Mouse (Mus musculus) MEL-GATA-1-ER (cell line): ENCODE results near the gene Dclk2.

Source experiments
- DNase-seq: peaks from one replicate; pipeline ENCODE4 v3.0.0-alpha.2; 2012; ENCODE audit warnings: low read depth; ENCODE audit errors: extremely low read depth

The Dclk2 gene

DNA sequence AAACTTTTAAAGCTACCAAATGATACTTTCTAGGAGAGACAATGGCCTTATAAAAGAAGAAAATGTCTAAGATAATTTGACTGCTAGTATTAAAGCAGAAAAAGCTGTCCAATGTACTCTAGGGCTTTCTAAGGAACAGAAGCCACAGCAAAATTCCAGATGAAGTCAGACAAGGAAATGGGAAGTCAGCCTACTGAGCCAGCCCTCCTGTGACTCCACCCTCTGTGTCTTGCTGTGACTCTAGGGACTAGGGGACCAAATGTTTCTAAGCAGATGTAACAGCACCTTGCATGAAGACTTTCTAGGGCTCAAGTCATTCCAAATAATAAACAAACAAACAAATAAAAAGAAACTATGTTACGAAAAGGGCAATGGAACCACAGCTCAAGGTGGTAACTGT lies 75.1 kb downstream of the Dclk2 start:
- DNase-seq: no peak

DNA sequence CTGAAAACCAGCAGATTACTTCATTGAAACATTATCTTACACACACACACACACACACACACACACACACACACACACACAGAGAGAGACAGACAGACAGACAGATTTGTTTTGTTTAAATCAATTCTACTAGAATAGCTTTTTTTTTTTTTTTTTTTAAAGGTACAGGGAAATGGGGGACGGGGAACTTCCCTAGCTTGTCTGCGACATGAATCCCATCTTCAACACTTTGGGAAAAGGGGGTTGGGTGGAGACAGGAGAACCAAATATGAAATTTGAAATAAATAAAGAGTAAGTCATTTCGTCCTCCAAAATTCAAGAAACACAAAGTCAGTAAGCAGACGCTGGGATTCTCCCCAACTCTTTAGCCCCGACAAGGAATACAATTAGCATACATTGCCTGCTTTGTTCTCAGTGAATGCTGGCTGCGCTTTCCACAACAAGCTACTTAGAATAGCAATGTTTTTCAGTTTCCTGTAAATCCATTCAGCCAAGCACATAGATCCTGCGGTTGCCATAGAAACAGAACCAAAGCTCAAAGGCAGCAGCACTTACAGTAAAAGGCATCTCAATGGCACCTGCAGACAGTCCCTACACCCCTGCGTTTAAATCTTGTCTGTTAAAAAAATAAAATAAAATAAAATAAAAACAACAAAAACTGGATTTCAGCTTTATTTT lies 75.7 kb downstream of the Dclk2 start:
- DNase-seq: no peak

DNA sequence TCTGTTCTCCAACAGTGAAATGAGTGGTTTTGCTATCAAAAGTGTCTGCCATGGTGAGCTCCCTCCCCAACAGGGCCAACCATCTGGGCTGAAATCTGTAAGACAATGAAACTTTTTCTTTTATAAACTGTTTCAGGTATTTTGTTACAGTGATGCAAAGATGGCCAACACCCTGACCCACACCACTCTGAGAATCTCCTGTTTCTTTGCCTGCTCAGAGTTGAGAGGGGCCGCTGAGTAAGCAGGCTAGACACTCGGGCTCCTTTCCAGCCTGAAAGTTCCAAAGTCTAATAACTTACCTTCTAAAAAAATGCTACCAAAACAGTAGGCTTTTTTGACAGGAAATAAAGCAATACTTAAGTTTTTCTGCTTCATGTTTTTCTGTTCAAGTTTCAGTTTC lies 78.2 kb downstream of the Dclk2 start:
- DNase-seq: no peak

DNA sequence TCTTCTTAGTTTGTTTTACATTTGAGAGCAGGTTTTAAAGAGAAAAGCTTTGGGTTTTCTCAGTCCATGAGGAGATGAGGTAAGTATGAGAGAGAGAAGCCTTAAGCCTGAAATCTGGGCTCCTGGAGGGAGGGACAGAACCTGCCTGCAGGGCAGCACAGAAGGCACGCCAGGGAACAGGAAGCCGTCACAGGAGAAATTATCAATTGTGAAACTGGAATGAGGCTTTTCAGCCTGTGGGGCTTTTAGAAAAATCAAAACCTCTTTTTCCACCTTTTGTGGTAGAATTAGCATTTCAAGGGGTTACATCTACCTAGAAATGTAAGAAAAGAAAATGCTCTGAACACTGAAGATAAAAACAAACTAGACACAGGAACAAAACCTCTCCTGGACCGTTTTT lies 81.0 kb downstream of the Dclk2 start:
- no peak for DNase-seq

DNA sequence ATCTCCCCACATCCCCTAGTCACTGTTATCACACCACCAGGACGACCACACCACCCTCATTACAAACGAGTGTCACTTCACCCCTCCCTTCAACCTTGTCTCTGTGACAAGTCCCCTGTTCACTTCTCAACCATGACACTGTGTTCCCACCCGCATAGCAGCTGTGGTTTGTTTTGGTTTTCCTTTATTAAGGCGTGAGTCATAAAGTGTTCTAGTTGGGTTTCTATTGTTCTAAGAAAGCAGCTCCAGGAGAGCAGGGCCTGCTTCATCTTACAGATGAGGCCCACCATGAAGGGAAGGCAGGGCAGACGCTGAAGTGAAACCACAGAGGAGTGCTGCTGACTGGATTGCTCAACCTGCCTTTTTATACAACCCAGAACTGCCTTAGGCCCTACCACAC lies 83.3 kb downstream of the Dclk2 start:
- no peak for DNase-seq

DNA sequence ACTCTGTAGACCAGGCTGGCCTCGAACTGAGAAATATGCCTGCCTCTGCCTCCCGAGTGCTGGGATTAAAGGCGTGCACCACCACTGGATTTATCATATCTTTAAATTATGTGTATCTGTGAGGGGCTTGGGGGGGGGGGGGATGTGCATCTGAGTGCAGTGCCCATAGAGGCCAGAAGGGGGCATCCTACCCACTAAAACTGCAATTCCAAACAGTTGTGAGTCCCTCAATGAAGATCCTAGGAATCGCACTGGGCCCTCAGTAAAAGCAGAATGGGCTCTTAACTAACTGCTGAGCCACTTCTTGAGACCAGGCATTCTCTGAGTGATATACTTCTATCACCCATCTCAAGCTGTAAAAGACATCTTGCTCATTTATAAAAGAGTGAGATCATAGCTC lies 85.5 kb downstream of the Dclk2 start:
- DNase-seq: no peak

DNA sequence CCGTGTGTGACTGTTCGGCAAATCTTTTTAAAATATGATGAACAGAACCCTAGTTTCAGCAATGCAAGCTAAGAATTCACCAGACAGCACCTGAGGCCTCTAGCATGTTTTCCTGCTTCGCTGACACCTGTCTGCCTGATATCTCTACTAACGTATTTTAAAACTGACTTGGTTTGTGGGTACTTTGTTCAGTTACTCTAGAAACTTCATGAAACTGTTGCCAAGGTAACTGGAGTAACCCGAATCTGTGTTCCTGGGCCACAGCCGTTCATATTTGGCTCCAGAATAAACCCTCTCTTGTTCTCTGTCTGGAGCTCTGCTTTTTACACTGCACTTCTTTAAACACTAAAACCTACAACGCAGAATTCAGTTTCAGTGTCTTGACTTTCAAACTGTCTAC lies 86.3 kb downstream of the Dclk2 start:
- no peak for DNase-seq

DNA sequence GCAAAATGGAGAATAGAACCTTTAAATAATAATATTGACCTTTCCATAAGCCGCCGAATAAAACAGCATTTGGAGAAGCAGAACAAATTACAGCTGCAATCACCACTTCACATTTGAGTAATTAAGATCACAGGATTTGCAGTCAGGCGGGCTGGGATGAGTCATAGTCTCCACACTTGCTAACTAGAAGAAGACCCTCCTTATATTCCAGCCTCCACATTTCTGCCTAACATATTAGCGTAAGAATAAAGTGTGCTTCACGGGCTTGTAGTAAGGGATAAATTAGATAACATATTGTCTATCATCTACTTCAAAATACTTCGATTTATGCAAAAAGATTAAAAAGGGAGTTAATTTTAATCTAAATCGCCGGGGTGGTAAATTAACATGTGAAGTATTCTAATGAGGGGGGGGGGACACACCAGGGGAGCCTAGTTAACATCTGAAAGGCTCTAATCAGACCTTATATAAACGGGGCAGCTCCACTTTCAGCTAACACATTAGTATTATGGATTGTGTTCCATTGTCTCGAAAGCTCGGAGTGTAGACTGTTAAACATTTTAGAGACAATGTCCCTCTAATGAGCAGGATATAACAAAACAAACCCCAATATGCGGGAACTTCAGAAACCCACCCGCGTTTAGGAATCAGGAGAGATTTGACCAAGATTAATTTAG lies 87.9 kb downstream of the Dclk2 start:
- no peak for DNase-seq

DNA sequence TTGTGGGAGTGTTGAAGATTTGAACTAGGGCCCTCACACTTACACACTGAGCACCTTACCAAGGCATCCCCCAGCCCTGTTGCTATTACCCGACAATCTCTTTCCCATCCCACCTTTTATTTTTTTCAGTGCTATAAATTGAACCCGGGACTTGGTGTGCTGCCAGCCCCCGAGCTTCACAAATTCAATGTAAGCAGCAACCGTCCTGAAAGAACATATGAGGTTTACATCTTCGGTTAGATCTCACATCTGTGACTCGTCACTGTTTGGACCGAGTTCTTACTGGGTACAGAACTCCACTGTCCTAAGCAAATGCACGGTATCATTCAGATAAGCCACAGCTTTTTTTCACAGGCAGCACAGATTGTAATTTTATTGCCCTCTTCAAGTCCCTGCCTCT lies 88.5 kb downstream of the Dclk2 start:
- no peak for DNase-seq

DNA sequence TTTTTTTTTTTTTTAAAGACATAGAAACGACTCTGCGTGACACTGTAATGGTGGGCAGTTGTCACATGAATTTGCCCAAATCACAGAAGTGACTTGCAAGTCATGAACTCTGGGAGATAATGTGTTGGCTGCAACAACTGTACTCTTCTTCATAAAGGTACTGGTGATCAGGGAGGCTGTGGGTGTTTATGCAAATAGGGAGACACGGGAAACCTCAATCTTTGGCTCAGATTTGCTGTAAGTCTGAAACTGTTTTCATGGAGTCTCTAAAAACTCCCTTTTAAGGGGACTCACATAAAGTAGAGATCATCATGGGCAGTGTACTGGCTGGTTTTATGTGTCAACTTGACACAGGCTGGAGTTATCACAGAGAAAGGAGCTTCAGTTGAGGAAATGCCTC lies 93.1 kb downstream of the Dclk2 start:
- no peak for DNase-seq

DNA sequence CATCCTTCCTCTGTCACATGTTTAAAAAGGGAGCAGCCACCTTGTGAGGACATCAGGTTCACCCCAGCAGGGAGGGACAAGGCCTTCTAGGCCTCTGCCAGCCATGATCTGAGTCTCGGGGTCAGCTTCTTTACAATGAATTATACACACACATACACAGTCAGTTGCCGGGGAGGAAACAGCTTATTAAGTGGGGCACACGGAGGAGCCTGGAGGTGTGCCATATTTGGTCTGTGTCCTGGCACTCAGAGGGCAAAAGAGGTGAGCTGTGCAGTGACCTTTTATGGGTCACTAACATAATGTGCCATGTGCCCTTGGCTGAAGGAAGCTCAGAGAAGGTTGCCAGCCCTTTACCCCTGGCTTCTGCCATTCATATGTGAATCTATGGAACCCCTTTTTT lies 99.3 kb downstream of the Dclk2 start:
- no peak for DNase-seq

DNA sequence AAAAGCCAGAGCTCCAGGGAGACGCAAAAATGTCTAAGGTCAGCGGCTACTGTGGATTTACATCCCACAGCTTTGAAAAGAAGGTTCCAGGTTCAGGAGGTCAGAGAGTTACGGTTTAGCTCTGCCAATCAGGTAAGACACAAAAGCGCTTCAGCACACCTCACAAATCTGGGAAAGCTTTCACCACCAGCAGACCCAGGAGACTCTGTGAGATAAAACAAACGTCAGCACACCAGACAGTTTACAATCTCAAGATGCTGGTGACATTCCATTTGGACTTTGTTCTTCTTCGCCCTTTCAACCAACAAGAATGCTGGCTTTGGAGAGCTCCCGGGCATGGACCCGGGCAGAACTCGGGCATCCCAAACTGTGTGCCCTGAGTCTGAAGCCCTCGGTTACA lies 100.3 kb downstream of the Dclk2 start:
- no peak for DNase-seq

DNA sequence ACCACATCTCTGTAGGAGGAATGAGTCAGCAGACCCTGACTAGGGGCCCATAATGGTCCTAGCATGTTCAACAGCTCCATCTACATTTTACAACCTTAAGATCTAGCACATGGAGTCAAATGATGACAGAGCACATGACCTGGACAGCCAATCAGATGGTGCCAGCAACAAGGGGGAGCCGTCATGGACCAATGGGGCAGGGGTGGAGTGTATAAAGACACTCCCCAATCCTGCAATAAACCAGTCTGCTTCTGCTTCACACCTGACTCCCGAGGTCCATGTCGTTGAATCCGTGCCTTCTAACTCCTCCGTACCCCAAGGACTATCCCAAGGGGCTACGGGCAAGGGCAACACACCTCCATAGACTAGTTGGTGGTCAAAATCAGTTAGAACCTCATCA lies 101.3 kb downstream of the Dclk2 start:
- no peak for DNase-seq

DNA sequence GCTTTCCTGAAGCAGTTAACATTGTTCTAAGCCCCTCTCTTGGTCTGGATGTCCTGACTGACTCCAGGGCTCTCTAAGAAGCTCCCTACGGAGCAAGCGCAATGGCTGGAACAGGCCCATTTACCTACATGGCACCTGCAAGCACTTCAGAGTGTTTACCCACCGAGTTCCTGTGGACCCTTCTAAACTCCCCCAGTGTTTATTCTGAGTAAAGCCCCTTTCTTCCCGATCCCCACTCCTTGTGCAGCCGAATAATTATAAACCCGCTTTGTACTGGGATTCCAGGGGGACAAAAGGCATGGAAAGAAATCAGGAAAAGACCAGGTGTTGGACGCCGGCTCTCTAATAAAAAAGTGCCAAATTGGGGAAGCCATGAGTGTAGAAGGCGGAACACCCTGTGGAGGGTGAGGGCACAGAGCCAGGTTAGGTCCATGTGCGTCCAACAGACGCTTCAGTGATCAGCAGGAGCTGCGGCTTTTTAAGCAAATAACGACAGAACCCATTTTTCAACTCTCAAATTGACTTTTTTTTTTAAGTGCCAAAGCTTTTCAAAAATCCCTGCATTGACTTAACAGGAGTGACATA lies 102.6 kb downstream of the Dclk2 start:
- no peak for DNase-seq

DNA sequence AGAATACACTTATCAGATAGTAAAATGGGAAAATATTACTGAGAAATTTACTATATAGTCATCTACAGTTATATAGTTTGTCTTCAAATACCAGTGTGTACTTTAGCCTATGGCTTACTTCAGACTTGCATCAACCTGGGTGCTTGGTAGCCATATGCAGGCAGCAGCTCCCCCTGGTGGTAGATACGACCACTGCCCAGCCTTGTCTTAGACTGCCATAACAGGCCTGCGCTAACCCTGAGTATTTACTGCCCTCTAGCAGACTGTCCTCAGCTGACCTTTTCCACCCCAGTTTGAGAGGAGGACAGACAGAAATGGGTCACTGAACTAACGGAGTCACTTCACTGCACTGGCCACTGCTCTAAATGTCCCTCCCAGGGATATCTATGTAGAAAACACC lies 108.0 kb downstream of the Dclk2 start:
- peak; percentile 84 for DNase-seq

DNA sequence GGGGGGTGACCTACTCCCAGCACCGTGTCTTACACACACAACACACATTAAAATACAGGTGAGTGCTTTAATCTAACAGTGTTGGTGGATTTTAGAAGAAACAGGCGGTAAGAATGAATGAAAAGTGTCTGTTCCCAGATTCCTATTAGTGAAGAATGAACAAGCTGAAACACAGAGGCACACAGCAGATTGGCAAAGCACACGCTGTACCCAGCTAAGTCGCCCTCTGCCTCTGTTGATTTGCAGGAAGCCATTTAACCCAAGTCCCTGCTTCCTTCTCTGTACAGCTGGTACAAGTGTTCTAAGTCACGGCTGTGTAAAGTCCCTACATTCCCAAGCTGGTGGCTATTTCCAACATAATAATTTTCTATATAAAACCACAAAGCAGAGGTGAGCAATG lies 109.7 kb downstream of the Dclk2 start:
- DNase-seq: no peak

DNA sequence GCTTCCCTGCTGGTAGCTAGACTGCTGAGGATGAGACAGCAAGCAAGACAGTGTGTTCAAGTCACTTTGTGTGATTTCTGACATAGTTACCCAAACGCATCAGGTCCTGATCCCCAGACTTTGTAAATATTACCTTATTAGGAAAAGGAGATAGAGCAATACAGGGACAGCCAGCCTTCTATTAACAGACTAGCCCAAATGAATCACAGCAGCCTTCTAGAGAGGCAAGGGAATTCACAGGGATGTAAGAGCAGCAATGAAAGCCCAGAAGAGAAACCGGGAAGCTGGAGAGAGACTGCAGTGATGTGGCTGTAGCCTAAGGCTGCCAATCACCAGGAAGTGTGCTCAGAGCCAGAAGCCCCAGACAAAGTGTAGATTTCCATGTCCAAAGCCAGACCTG lies 111.0 kb downstream of the Dclk2 start:
- DNase-seq: no peak

DNA sequence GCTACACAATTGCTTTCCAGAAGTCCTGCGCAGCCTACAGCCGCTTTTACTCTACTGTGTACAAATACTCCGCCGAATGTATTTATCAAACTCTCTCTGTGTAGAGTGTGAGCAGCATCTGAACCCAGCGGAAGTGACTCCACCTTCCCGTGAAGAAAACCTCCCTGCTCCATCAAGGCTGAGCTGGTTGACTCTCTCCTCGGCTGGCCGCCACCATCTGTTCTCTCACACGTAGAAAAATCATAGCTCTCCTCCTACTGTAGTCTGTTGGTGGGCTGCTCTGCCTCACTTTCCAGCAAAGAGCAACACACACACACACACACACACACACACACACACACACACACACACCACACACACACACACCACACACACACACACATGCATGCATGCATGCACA lies 111.5 kb downstream of the Dclk2 start:
- DNase-seq: no peak

DNA sequence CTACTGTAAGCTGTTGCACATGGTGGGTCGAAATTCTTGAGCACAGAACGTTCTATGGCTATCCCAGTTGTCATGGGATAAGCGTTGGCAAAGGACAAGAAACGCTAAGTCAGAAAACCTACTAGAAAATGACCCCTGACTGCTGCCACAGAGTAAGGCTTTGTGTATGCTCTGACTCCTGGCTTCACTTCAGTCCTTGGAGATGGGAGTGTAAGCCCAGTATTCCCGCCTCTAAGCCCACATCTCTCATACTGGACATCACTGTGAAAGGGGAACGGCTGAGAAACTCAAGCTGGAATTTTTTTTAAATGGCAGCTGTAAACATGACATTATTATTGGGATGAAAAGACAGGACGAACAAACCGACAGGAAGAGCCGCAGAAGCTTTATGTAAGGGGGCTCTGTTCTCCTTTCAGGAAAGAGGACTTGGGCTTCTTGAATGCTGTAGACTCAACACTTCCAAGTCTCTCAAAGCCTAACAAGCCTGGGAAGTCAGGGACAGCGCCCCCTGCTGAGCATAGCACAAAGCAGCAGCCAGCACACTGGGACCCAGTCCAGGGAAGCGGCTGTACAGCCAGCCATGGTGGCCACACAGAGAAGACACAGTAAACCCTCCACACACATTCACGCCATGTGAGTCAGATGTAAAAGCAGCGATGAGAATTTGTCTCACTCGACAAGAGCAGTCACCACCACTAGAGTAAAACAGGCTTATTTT lies 112.7 kb downstream of the Dclk2 start:
- DNase-seq: peak; percentile 44

DNA sequence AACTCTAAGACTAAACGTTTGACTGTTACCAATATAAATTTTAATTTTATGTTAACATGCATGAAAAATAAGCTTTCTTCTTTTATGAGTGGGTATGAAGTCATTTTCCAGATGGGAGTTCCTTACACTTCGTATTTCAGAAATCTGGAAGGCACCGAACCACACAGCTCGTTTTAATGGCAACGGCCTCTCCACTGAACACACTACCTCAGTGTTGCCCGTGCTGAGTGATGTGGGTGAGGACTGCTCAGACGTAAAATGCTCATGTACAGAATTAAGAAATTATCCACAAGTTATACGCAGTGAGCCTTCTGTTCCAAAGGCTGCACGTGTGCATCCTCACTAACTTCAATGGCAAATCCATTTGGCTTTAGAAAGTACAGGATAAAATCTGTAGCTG lies 113.8 kb downstream of the Dclk2 start:
- no peak for DNase-seq

DNA sequence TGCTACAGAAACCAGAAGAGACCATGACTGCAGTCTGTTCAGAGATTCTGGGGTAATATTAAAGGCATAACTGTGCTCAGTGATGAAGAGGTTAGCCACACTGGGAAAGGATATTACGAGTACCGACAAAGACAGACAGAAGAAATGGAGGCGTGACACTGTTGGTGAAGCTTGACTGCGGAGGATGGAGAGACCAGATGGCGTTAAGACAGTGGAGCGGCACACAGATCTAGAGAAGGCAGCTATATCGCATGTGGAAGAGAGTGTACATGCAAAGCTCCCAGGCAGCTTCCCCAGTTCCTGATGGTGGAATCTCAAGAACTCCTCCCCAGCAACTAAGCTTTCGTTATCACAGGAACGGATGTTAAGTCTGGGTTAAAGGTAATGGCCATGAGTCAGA lies 116.4 kb downstream of the Dclk2 start:
- DNase-seq: no peak

DNA sequence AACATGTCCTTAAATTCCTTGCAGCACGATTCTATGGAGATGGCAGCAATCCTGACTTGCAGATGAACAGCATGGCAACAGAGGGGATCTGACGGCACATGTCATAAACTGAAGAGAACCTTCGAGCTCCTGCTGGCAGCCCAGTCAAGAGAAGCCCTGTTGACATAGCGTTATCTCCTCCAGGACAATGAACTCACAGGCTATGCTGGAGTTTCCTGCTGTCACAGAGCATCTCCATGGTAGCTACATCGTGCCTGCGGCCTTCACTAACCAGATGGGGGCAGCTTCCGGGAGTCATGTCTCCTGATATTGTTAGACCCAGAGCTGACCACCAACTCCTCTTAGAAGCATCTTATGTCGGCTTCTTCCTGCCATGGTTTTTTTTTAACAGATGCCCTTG lies 117.8 kb downstream of the Dclk2 start:
- DNase-seq: no peak

DNA sequence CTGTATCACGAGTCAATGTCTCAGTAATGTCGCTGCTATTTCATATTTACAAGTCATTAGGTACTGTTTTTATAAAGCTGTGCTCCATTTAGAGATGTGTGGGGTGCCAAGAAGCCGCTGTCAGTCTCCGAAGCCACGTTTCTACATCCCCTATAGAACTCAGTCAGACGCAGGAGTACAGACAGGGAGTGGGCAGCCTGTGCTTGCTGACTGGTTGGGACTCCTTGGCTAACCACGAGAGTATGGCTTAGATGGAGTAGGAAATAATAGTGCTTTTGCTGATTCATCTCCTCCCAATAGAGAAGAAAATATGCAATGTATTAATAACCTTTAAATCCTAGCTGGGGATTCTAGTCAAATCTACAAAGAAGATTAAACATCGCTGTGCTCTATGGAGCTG lies 119.8 kb downstream of the Dclk2 start:
- DNase-seq: no peak
